Mouse (Mus musculus) cerebellum, adult 2 months (tissue): Measurements from ENCODE around the gene Rpl6. TPM values are rescaled to one million over a fixed set of nuclear protein-coding genes. Genes with fewer than 3 reads are reported as not detected.

ENCODE experiments used
- DNase-seq, 2 experiments: peaks; one replicate each; pipeline ENCODE4 v3.0.0; 2021
- H3K27ac ChIP-seq: fragments of 200-500 bp; 2 replicates; pipeline ENCODE4 v1.5.1; 2012; ENCODE audit warnings: low read length, control low read depth, inconsistent platforms; ENCODE audit not compliant: insufficient read depth
- H3K27me3 ChIP-seq: fragments of 200-500 bp; 2 replicates; pipeline ENCODE4 v1.6.1; 2012; ENCODE audit warnings: inconsistent platforms, mild to moderate bottlenecking, low read length, moderate library complexity; ENCODE audit not compliant: control insufficient read depth, insufficient read depth
- H3K4me1 ChIP-seq: fragments of 200-500 bp; 2 replicates; pipeline ENCODE4 v1.6.1; 2011; ENCODE audit warnings: low read length; ENCODE audit not compliant: control insufficient read depth, insufficient read depth
- H3K4me3 ChIP-seq: fragments of 200-500 bp; replicated peaks from 2 replicates; pipeline ENCODE3; 2011; ENCODE audit warnings: mild to moderate bottlenecking, low read depth, low read length, control low read depth; ENCODE audit not compliant: insufficient read depth
- CTCF ChIP-seq: fragments of 200-500 bp; IDR thresholded peaks from 2 replicates; pipeline ENCODE4 v1.5.1; 2011; ENCODE audit warnings: low read depth, mild to moderate bottlenecking, control low read depth, low read length, moderate library complexity, borderline replicate concordance; ENCODE audit not compliant: insufficient read depth
- POLR2A ChIP-seq: fragments of 200-500 bp; IDR thresholded peaks from 2 replicates; pipeline ENCODE4 v1.6.1; 2011; ENCODE audit warnings: low read length, control low read depth, borderline replicate concordance; ENCODE audit not compliant: insufficient read depth
- WGBS: fragments of 180-500 bp; shearing (Covaris S2); methylation state at CpG from one replicate; pipeline ENCODE4 v1.1.7; 2018; 5-methylcytosine and 5-hydroxymethylcytosine counted together
- polyA plus RNA-seq: library from polyadenylated mRNA; depleted of rRNA; stranded (reverse); fragments of >200 nt; gene quantifications from 2 replicates; pipeline ENCODE4 v1.2.3, GENCODE M21; 2012

Gene Rpl6
- polyA plus RNA-seq, 1 experiment: 400 TPM

DNA sequence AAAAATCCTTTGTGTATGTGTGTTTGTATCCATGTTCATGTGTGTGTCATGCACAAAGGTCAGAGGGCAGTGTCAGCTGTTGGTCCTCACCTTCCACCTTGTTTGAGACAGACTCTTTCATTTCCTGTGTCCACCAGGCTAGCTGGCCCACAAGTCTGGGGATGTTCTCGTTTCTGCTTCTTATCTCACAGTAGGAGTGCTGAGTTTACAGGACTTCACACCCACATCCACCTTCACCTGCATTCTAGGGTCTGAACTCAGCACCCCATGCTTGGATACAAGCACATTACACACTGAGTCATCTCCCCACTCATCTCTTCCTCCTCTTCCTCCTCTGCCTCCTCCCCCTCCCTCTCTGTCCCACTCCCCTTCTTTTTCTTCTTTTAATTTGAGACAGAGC lies 38.0 kb downstream of the Rpl6 start:
- WGBS: 14% methylated on average over 1 of the region's 1 CpGs
- Histone ChIP-seq H3K27ac (no peak overlapping the region; the same call in 1 of the 2 replicates), H3K4me3 (no peak overlapping the region), H3K27me3 (no peaks in the 10 kb centered on the region), H3K4me1 (peaks cover 32% of the 10 kb centered on the region)
- TF ChIP-seq POLR2A (no peak), CTCF (no peak)
- no peak for DNase-seq

GRCm38 (mm10) chr5:121242701-121243100 lies 38.4 kb downstream of the Rpl6 start:
- no peak for TF ChIP-seq POLR2A
- no peak for TF ChIP-seq CTCF
- WGBS: 94% methylated on average over 1 of the region's 1 CpGs
- Histone ChIP-seq H3K27me3 (no peaks in the 10 kb centered on the region), H3K27ac (no peak overlapping the region; the same call in 1 of the 2 replicates), H3K4me1 (peaks cover 32% of the 10 kb centered on the region), H3K4me3 (no peak overlapping the region)
- no peak for DNase-seq

DNA sequence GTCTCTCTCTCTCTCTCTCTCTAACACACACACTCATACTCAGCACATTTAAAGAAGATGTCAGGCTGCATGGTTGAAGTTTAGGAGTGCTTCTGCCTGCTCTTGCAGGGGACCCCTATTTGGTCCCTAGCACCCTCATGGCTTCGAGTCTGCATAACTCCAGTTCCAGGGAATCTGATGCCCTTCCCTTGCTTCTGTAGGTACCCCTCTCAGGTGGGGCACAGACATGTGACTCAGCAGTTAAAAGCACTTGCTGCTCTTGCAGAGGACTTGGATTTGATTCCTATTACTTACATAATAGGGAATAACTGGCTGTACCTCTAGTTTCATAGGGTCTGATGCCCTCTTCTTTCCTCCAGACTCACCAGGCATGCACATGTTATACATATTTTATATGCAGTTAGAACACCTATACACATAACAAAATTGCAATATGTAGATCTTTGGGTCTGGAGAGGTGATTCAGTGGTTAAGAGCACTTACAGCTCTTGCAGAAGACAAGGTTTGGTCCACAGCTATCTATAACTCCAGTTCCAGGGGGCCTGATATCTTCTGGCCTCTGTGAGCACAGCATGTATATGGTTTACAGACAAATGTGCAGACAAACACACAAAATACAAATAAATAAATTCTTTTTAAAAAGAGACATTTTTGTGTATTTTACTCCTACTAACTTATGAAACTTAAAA lies 39.5 kb downstream of the Rpl6 start:
- WGBS: 95% methylated on average over 1 of the region's 1 CpGs
- peaks cover 37% of the 10 kb centered on the region for H3K4me1 ChIP-seq
- DNase-seq: no peak
- no peaks in the 10 kb centered on the region for H3K27me3 ChIP-seq
- TF ChIP-seq CTCF: no peak
- no peak for TF ChIP-seq POLR2A
- H3K27ac ChIP-seq: no peak overlapping the region
- H3K4me3 ChIP-seq: no peak overlapping the region

DNA sequence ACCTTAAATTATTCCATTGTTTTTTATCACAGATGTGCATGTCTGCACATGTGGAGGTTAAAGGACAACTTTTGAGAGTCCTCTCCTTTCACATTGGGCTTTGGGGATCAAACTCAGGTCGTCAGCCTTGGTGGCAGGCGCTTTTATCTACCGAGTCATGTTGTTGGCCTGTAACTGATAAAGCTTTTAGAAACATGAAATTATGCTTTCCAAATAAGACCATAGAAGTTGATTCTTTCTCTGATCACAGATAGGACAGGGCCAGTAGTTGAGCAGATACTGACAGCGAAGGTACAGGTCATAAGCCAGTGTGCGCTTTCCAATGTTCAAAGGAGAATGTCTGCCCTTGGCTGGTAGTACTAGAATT lies 40.1 kb downstream of the Rpl6 start:
- 90% methylated on average over 5 of the region's 5 CpGs for WGBS
- Histone ChIP-seq H3K4me1 (peaks cover 38% of the 10 kb centered on the region), H3K27ac (no peak overlapping the region), H3K27me3 (no peaks in the 10 kb centered on the region), H3K4me3 (no peak overlapping the region)
- no peak for DNase-seq
- TF ChIP-seq CTCF (no peak), POLR2A (no peak)

GRCm38 (mm10) chr5:121245201-121245600 lies 40.9 kb downstream of the Rpl6 start:
- Histone ChIP-seq H3K27me3 (no peaks in the 10 kb centered on the region), H3K4me3 (no peak overlapping the region), H3K4me1 (peaks cover 30% of the 10 kb centered on the region), H3K27ac (peak overlapping the region; percentile 31; the same call in 1 of the 2 replicates)
- TF ChIP-seq CTCF (no peak), POLR2A (no peak)
- no peak for DNase-seq
- WGBS: 78% methylated on average over 7 of the region's 7 CpGs

DNA sequence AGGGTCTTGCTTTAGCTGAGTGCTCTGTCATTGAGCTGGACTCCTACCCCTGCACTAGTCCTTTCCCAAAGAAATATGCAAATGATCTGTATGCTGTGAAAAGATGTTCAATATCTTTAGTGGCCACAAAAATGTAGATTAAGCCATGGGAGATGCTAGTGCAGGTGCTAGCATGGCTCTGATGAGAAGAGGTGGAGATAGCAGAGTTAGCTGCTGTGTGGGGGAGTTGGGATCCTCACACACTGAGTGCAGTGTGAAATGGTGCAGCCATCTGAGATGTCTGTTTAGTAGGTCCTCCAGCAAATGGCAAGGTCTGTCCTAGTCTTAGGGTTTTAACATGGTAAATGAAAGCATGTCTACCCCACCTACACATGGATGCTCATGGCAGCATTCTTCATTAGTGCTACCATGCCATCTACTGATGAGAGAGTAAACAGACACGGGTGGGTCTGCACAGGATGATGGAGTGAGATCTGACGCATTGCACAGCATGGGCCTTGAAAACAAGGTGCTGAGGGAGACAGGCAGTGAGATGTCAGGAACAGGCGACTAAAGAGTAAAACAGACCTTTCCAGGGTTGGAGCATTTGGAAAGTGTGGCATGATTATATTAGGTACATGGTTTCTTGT lies 44.6 kb downstream of the Rpl6 start:
- DNase-seq: no peak
- Histone ChIP-seq H3K27me3 (no peaks in the 10 kb centered on the region), H3K4me3 (no peak overlapping the region), H3K4me1 (peaks cover 36% of the 10 kb centered on the region), H3K27ac (peak overlapping the region; percentile 40; the same call in 1 of the 2 replicates)
- WGBS: 15% methylated on average over 3 of the region's 3 CpGs
- TF ChIP-seq POLR2A: no peak
- peak; percentile 23; the same call in 1 of the 2 replicates for TF ChIP-seq CTCF

DNA sequence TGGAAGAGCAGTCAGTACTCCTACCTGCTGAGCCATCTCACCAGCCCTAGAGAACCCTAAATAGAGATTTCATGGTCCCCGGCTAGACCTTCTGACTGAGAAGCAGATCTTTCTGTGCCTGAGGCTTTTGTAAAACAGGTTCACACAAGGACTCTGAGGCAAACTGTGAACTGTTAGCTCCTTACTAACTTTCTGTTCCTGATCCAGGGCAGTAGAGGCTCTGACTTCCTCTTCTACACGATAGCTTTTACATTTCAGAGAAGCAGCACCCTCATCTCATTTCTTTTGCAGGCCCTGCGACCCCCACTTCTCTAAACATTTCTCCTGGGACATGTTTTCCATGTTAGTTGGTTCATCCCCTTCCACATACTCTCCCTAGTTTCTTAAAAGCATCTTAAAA lies 45.4 kb downstream of the Rpl6 start:
- WGBS: 83% methylated on average over 3 of the region's 3 CpGs
- peaks cover 43% of the 10 kb centered on the region for H3K4me1 ChIP-seq
- no peak for DNase-seq
- no peak overlapping the region for H3K4me3 ChIP-seq
- no peak overlapping the region for H3K27ac ChIP-seq
- no peaks in the 10 kb centered on the region for H3K27me3 ChIP-seq
- TF ChIP-seq POLR2A (no peak), CTCF (no peak)

- 55% methylated on average over 8 of the region's 8 CpGs for WGBS
- DNase-seq: no peak
Measured at GRCm38 (mm10) chr5:121251813-121252212, 47.5 kb downstream of the Rpl6 start.

More at GRCm38 (mm10) chr5:121251813-121252212, 47.5 kb downstream of the Rpl6 start:
- H3K27me3 ChIP-seq: no peaks in the 10 kb centered on the region
- H3K27ac ChIP-seq: peak overlapping the region; percentile 46; the same call in 1 of the 2 replicates
- no peak for TF ChIP-seq POLR2A
- TF ChIP-seq CTCF: no peak
- peaks cover 47% of the 10 kb centered on the region for H3K4me1 ChIP-seq
- no peak overlapping the region for H3K4me3 ChIP-seq
